Mouse (Mus musculus): Measurements from ENCODE around the gene Tgoln1.

- no peak for TF ChIP-seq CTCF (conservative IDR thresholded peaks at IDR 0.05 in 1 of 2, IDR thresholded peaks at IDR 0.05 in 1 of 2; ENCODE audit: low read depth in 2 of 2, low read length in 2 of 2)
- no peak for TF ChIP-seq MYC (IDR thresholded peaks at IDR 0.05; ENCODE audit: low read depth, low read length)
- no peak for TF ChIP-seq UBTF (IDR thresholded peaks at IDR 0.05; ENCODE audit: low read depth, low read length)
- TF ChIP-seq KAT2A (IDR thresholded peaks at IDR 0.05; ENCODE audit: insufficient replicate concordance, low read length) = no peak
- no peak for TF ChIP-seq NRF1 (IDR thresholded peaks at IDR 0.05; ENCODE audit: low read depth, low read length)
Measured at GRCm38 (mm10) chr6:72650338-72650851, 33.6 kb upstream of the Tgoln1 start.

Measured in CH12.LX (cell line).